Mouse (Mus musculus) yolk sac, embryonic 10.5 days (tissue): ENCODE data around the gene Zg16.

Experiments used
- DNase-seq: peaks from one replicate; pipeline ENCODE4 v3.0.0-alpha.2; 2017; ENCODE audit warnings: low spot score

Gene Zg16

DNA sequence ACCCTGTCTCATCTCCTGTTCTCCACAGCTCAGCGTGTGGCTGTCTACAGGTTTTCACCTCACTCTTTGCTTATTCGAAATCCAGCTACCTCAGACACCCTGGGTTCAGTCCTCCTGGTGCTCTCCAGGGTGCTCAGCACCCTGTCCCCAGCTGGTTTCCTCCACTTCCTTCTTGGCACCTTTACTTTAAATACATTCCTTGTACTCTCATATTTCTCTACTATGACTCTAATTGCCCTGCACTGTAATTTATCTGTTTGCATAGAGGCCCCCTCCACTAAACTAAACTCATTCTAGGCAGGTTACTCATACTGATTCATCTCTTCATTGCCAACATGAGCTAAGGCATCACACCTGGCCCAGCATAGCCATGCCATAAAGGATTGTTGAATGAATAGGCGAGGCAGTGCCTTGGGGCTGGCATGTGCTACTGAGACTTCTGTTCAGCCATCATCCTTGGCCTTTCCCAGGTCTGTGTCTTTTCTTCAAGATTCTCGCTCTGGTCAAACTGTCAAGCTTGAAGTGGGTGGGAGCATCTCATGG, 16.2 kb downstream of the Zg16 start:
- no peak for DNase-seq

DNA sequence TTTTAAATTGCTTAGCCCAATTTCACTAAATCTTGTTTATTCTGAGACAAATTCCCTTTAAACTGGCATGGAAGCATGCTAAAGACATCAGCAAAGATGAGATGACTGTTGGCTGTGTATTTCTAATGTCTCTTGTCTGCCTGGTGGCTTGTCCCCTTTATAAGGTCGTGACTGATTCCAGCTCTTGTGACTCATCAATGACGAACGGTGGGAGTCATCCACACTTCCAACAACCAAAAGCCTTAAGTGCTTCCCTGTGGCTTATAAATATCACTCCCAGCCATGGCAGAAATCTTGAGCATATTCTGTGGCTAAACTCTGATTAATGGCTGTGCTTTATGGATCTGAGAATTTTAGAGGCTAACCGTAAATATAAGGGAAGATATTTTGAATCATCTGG, 20.8 kb downstream of the Zg16 start:
- DNase-seq: no peak

DNA sequence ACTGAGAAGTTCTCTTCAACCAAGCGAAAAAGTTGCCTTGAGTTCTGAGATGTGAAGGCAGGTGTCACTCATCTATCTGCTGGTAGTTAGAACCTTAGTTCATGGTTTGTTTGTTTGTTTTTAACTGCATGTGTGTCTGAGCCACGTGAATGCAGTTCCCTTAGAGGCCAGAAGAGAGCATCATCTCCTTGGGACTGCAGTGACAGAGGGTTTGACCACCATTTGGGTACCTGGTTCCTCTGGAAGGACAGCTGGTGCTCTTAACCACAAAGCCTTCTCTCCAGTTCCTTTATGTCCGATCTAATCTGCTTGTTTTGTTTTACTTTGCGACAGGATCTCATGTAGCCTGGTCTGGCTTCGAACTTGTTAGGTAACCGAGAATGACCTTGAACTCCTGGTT, 21.6 kb downstream of the Zg16 start:
- no peak for DNase-seq

DNA sequence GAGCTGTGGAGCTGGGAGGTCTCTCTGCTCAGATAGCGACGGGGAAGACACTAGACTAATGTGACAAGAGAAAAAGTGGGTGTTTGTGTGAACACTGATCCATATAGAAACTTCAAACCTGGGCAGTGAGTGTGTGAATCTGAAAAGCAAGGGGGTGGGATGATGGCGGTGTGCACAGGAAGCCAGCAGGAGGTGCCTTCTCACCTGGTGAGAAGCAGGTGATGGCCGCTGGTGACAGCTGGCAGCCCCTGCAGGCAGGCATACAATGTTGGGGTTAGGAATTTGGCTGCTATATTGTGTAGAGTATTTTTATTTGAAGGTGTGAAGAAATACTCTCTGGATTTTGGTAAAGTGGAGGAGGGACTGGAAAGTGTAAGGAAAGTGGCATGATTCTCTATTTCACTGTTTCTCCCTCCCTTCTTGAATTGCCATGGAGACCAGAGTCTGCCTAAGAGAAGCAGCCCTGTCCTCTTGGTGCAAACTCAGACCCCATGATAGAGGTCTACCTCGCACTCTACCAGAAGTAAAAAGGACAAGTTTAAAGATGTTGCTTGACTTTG, 32.0 kb downstream of the Zg16 start:
- DNase-seq: no peak

DNA sequence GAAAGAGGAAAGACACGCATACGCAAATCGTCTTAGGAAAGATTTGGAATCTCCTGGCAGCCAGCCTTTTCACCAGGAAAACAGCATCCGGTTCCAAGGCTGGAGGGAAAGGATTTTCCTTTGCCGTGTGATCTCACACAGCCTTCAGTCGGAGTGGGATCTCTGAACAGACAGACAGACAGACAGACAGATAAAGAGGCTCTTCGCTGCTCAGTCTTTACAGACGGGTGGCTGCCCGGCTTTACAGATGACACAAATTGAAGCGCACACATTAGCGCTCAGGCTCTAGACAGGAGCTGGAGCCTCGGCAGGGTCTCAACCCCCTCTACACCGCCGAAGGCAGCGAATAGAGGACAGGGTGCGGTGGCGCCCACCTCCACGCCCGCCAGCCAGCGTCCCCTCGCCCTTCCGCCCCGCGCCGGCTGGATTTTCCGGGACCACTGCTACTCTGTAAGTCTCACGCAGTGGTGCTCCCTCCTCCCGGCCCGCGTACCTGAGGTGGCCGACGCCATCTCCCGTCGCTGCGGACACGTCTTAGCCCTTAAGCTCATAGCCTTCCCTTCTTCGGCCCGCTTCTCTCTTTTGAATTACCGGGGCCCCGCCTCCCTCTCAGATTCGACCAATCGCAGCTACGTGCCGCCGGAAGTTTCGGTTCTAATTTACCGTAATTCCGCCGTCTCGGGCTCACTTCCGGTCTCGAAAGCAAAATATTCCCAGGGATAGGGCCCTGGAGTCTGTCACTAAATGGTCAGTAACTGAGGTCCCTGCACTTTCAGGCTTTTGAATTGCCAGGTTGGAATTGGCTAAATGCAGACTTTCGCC, 45.1 kb downstream of the Zg16 start, which contains the start of gene Kif22:
Kif22 (minus strand) TSS at position 621 of the 822 bp plus-strand sequence.
- DNase-seq: peak; percentile 90

DNA sequence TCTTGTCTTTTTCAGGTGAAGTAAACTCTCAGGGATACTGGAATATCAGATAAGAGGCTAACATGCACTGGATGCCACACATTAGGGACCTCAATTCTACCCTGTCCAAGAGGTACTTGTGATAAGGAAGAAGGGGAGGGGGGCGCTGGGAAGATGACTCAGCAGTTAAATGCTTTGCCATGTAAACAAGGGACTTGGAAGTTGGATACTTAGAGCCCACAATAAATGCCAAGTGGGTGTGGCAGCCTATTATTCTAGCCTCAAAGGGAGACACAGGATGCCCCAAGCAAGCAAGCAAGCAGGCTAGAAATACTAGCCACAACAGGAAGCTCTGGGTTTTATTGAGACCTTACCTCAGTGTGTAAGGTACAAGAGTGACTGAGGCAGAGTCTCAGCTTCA, 55.9 kb downstream of the Zg16 start:
- no peak for DNase-seq

DNA sequence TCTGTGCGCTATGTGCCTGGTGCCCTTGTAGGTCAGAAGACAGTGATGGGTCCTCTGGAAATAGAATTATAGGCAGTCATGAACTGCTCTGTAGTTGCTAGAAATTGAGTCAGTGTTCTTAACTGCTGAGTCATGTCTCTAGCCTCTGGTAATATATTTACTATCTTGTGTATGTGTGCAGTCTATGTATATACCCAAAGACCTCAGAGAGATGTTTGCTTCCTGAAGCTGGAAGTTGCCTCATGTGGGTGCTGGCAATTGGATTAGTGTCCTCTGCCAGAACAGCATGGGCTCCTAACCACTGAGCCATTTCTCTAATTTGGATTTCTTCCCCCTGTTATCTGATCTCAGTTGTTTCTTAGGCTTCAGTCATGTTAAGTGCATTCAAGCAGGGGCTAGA, 57.0 kb downstream of the Zg16 start:
- DNase-seq: no peak

DNA sequence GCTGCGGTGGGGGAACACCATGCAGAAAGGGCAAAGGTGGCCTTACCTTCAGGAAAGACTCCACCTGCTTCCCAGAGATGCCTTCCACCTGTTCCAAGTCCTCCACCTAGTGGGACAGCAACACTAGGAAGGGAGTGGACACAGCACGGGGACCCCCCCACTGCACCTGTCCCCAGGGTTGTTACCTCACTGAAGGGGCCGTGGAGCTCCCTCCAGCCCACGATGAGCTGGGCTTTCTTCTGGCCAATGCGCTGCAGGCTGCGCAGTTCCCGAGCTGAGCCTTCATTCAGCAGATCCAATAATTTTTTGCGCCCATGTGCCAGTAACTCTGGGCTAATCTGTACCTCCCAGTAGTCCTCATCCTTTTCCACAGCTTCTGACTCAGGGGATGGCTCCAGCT, 59.2 kb downstream of the Zg16 start:
- no peak for DNase-seq

DNA sequence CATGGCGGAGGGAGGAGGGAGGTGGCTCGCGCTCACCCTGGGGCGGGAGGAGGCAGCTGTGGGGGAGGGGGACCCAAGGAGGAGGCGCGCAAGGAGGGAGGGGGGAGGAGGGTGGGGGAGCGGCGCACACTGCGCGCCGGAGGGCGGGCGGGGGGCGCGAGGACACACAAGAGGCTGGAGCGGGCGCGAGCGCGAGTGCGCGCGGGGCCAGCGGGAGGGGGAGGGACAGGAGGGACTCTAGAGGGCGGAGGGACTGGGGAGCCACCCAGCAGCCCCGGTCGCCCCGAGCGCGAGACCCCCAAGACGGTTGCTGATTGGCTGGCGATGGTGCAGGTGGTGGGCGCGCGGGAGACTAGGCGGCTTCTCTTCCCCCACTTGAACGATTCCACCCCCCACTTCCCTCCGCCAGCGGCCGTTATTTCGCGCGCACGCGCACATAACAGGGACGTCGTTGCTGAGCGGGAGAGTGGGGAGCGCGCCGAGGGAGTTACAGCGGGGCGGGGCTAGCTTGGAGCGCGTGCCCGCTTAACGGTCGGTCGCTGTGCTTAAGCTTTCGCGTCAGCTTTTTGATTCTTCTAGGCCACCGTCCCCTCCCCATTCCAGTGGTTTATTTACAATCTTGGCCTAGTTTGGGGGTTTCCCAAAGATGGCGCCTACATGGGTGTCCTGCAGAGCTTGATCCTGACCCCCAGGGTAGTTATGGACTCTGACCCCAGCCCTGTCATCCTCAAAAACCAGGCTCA, 60.0 kb downstream of the Zg16 start, which contains the start of gene Maz:
Maz (minus strand) TSS at position 54 of the 743 bp plus-strand sequence.
- DNase-seq: peak; percentile 100

DNA sequence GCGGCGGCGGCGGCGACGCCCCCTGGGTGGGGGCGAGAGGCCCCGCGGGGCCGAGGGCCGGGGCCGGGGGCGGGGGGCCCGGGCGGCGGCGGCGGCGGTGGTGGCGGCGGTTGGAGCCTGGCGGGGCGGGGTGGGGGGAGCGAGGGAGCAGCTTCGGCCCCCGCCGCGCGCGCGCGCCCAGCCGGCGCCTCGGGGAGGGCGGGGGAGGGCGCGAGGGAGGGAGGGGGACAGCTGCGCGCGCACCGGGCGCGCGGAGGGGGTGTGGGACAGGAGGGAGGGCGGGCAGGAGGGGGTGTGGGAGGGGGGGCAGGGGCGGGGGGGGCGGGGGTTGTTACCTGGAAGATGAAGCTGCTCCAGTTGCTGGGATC, 60.5 kb downstream of the Zg16 start:
- DNase-seq: no peak

DNA sequence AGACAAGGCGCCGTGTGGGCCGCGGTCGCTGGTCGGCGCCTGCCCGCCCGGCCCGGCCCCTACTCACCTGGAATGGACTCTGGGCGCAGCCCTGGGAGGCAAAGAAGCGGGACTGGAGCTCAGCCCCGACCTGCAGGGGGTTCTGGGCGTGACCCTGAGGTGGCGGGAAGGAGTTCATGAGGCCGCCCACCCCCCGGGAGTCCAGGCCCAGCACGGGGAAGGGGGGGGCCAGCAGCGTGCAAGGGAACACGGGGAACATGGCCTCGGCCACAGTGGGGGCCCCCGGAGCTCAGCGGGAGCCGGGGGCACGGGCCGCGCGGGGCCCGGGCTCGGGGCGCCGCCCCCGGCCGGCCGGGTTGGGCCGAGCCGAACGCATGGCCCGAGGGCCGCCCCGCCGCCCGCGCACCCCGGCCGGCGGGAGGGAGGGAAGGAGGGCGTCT, 60.9 kb downstream of the Zg16 start:
- peak; percentile 89 for DNase-seq

DNA sequence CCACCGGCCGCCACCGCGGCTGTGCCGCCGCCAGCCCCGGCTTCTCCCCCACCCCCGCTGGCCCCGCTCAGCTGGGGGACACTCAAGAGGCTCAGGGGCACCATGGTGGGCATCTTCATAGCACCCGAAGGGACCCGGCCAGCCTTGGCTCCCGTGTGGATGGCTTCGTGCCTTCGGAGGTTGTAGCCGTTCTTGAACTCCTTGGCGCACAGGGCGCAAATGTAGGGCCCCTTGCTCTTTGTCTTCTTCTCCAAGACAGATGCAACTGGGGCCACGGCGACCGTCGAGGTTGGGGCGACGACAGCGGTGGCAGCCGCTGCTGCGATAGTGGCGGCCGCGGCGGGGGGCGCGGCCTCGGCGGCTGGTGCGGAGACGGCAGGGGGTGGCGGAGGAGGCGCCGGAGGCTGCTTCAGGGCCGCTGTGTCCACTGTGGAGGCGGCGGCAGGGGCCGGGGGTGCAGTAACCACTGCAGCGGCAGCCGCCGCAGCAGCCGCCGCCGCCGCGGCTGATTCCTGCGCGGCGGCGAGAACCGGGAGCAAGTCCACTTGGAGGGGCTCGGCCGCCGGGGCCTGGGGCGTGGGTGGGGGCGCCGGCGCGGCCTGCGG, 61.5 kb downstream of the Zg16 start:
- DNase-seq: peak; percentile 50

DNA sequence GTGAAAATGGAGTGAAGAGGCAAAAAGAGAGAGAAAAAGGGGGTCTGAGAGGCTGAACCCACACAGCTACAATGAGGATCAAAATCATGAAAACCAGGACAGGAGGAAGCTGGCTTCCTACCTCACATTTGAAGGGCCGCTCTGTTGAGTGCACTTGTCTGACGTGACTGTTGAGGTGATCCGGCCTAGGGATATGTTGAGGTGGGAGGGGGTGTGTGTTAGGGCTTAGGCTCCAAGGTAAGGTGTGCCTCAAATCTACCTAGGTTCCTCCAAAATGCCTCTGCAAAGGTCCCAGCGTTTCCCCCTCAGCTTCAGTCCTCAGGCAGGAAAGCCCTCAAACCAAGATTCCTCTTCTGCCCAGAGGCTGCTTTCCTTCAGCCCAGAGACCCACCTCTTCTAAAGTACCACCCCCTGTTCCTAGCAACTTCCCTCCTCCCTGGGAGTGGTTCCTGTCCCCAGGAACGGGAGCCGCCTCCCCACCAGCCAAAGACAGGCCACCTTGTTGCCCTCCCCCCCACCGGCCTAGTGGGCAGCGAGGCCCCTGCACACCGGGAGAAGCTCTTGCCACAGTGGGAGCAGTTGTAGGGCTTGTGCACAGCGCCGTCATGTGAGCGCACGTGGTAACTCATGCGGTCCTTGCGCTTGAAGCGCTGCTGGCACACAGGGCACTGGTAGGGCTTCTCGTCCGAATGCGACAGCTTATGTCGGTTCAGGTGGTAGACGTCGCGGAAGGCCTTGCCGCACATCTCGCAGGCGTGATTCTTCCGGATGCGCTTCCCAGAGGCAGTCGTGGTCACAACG, 62.2 kb downstream of the Zg16 start:
- peak; percentile 90 for DNase-seq

DNA sequence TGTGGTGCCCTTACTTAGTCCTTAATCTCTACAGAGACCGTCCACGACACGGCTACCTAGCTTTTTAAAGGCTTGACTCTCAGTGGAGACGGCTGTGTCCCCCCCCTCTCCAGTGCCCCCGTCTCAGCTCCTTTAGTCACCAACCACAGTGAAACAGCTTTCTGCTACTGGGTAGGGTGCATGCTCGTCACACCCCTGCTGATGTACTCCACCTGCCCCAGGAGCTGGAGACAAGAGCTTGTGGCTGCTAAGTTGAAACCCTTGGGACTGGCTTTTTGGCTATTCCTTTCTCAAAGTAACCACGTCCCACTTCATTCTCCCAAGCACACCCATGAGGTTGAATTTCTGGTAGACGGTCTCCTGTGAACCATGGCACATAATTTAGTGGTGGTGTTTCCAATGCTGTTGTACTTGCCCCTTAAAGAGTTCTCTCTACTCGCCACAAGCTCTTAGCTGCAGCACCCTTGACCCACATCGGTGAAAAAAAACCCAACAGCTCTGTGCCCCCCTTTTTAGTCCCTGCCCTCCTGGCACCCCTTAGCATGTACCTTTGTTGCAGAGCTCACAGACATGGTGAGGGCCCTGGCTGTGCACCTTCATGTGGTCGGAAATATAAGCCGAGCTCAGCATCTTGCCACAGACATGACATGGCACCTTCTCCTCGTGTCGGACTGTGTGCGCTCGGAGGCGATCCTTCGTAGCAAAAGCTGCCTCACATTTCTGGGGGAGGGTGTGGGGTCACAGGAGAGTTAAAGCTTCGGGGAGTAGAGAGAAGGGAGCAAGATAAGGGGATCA, 63.0 kb downstream of the Zg16 start:
- no peak for DNase-seq

DNA sequence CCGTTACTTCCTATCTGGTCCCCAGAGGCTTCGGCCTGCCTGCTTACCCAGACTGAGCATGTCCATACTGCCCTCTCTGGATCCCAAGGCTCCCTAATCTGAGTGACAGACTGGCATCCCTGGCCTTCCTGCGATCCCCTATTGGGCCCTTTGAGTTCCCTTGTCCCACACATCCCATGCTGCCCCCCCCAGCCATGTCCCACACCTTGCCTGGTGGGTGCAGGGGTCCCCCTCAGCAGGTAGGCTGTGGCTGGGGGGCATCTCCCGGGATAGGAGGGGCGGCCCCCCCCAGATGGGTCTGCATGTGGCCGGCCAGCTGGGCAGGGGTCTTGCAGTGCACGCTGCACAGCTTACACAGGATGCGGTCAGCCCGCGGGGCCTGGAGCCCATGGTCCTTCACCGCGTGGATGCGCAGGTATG, 63.8 kb downstream of the Zg16 start:
- DNase-seq: no peak

DNA sequence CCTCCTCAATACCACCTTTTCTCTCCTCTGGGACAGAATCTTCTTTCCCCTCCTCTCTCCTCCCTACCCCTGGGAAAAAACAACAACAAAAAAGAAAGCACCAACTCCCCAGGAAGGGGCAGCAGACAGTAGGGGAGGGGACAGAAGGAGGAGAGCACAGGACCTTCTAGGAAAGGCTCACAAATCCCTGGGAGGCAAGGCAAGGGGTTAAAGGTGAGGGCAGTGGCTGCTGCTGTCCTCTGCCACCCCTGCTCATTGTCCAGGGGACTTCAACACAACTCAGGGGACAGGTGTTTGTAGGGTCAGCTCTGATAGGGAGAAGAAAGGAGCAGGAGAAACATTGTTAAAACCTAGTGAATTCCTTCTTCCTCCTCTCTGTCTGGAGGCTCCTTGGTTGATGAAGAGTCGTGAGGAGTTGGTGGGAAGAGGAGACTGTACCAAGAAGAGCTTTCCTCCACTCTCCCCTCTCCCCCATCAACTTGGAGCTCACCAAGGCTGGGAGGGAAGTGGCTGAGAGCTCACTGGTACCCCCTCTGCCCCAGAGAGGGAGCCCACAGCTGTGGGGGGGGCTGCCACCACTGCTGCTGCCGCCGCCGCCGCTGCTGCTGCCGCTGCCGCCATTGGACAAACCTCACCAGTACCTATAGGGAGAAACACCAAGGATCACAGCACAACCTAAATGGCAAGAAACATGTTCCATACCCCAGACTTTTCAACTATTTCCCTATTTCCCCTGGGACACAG, 64.4 kb downstream of the Zg16 start:
- DNase-seq: no peak

DNA sequence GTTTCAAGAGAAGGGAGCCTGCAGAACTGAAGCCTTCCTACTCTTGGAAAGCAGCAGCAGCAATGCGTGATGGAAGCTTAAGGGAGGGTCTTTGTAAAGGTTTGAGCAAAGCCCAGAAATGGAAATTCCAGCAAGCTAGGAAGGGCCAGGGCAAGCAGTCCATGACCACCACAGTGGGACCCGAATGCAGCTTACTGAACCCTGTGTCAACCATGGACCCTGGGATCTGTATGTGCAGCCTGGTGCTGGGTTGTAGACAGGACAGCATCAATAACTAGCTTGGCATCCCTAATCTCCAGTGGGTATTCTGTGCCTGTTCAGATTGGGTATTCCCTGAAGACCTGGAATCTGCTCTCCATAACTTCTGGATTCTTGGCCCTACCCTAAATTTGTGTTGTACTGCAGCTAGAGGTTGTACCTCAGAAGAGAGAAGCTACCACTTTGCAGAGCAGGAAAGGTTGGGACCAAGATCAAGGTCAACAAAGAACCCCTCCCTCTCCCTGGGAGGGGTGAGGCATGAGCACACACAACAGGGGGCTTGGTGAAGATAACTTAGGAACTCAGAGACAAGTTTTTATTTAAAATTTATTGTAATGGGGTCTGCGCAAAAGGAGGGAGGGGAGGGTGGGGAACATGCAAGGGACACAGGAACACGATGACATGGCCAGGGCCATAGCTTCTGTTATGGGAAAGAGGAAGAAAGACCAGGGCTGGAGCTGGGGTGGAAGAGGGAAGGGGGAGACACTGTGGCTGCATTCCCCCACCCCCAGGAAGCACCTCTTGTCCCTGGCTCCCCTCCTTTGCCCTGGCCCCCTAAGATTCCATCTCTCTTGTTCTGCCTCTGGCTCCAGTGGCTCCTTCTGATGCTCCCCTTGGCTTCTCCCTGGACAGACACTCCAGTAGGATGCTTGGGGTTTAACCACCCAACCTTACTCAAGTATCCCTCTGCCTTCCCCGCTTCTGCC, 65.3 kb downstream of the Zg16 start:
- no peak for DNase-seq

DNA sequence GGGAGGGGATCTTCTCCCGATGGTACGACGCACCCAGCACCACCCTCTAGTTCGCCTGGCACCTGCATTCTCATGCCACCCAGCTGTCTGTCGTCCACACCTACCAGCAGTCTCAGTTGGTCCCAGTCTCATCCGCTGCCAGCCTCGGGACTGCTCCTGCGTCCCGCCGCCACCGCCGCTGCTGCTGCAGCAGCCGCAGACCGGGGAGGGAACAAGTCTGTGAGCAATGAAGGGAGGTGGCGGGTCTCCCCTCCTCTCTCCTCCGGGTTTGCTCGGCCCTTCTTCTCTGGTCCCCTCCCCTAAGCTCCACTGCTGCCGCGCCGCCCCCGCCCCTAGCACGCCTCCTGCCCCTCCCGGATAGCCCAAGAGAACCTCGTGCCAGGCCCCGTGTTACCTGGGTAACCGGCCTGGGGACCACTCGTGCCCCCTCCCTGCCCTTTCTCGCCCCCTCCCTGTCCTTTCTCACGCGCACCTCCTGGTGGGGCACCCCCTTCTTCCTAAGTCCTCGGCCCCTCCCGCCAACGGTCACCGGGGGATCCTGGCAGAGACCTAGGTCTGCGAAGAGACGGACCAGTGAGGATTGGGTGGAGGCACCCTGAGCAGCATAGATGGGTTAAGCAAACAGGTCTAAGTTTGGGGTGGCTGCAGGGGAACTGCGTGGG, 66.1 kb downstream of the Zg16 start, which contains the start of the genes Gm42742 and Prrt2:
Gm42742 (minus strand) TSS at position 197 of the 662 bp plus-strand sequence.
Prrt2 (minus strand) TSS at position 311 of the 662 bp plus-strand sequence.
- DNase-seq: peak; percentile 73
